Mouse (Mus musculus) megakaryocyte, embryonic 14.5 days (primary cell): ENCODE measurements around the gene Tspan1.

Source experiments
- FLI1 ChIP-seq: IDR thresholded peaks from 2 replicates; pipeline ENCODE4 v1.6.1; 2012; ENCODE audit warnings: low read length, inconsistent platforms, mixed read lengths
- GATA1 ChIP-seq: IDR thresholded peaks from 3 replicates; pipeline ENCODE4 v1.6.1; 2012; ENCODE audit warnings: mixed read lengths, low read length, inconsistent platforms, borderline replicate concordance

DNA sequence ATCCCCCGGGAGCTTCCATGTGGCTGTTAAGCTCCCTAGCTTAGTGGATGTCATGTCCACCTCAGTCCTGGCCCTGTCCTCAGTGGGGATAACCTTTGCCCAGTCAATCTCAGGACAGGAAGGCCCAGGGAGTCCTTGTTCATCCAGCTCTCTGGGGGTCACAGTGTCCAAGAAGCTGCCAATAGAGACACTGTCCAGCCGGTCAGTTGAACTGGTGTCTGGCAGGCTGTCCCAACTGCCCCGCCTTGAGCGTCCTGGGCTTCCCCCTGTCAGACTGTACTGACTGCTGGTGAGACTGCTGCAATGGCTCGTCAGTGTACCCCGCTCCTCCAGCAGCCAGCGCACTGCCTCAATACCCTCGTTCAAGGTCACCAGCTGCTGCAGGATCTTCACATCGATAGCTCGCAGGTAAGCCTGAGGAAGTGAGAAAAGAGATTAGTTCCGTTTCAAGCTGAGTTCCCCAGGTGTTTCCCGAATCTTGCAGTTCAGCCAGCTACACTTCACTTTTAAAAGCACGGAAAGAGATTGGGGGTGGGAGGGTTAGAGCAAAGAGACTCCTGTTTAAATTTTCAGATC is 29.9 kb downstream of the Tspan1 start:
- no peak for TF ChIP-seq GATA1
- no peak for TF ChIP-seq FLI1
